Mouse (Mus musculus) left cerebral cortex, adult 2 months (tissue): ENCODE measurements at regions not wholly inside any gene's neighbourhood (a gene's known extent, or its start where the extent isn't known, plus 50 kb on each side); places are given as distances from the start of the nearest gene placed in this dataset.
A peak's percentile ranks its signal among the peaks of the same experiment; 100 is the strongest.

Experiments
- DNase-seq, 2 experiments: peaks; one replicate each; pipeline ENCODE4 v3.0.0; 2021 to 2022; ENCODE audit warnings: low spot score in 2 of 2, mixed read lengths in 1 of 2; ENCODE audit errors: extremely low spot score in 1 of 2
- H3K27ac ChIP-seq: fragments of 200-600 bp; 2 replicates; pipeline ENCODE4 v1.8.1; 2022
- H3K4me3 ChIP-seq: fragments of 200-600 bp; 2 replicates; pipeline ENCODE4 v1.8.1; 2022
- CTCF ChIP-seq: fragments of 200-600 bp; IDR thresholded peaks from 2 replicates; pipeline ENCODE4 v1.8.1; 2022; ENCODE audit warnings: antibody characterized with exemption, mild to moderate bottlenecking, moderate library complexity
- intact Hi-C: fragments of 180-260 bp; cut with DNase I; formaldehyde crosslinking; loops from one replicate; pipeline ENCODE4 v1.15.1; 2025

DNA sequence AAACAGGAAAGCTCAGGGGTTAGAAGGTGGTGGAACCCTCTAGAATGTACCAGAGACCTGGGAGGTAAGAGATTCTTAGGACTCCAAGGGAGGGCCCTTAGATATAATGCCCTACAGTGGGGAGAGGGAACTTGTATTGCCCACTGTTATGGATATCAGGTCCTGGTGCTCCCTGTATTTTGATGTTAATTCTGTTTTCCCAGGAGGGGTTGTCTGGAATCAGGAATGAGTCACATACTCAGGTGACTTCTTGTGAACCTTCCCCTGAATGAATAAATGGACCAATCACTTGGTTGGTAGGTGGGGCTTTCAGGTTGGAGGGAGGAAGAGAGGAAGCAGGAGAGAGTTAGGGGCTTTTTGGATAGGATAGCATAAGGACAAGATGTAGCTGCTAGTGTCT is 533.8 kb upstream of the Htr2c start:
- Histone ChIP-seq H3K4me3 (no peak overlapping the region), H3K27ac (no peak overlapping the region)
- no peak for TF ChIP-seq CTCF
- intact Hi-C loops = no loop called here
- DNase-seq = no peak

DNA sequence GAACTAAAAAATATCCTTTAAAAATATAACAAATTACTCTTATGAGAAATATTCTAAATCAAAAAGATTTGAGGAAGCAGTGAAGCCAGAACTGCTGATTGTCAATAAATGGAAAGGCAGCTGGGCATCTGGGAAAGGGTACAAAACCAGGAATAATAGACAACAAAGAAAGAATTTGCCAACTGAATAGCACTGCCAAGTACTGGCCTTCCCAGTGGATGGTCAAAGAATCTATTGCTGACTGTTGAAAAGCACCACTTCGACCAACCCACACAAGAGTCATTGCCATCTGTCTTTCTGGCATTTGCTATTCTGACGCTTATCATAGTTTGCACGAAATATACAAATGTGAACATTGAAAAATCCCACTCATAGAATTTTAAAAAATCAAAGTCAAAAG is 502.4 kb upstream of the Htr2c start:
- no peak overlapping the region for H3K27ac ChIP-seq
- DNase-seq = no peak
- TF ChIP-seq CTCF = no peak
- no peak overlapping the region for H3K4me3 ChIP-seq
- intact Hi-C loops = no loop called here

DNA sequence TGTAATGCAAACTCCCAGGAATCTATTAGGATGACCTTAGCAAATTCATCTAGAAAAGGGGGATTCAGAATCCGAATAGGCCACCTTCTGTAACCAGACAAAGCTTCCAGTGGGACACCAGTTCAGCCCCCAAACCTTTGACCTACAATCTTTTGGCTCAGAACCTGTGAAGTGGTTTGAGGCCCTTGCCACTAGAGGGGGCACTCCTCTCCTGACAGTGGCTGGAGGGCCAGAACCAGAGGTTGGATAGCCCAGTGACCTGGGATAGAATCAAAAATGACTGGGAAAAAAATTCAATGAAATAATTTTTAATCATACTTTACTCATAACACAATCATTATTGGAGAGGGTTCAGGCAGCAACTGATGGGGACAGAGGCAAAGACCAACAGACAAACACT is 484.7 kb upstream of the Htr2c start:
- intact Hi-C loops = no loop called here
- no peak overlapping the region for H3K4me3 ChIP-seq
- DNase-seq = no peak
- H3K27ac ChIP-seq = no peak overlapping the region
- no peak for TF ChIP-seq CTCF

DNA sequence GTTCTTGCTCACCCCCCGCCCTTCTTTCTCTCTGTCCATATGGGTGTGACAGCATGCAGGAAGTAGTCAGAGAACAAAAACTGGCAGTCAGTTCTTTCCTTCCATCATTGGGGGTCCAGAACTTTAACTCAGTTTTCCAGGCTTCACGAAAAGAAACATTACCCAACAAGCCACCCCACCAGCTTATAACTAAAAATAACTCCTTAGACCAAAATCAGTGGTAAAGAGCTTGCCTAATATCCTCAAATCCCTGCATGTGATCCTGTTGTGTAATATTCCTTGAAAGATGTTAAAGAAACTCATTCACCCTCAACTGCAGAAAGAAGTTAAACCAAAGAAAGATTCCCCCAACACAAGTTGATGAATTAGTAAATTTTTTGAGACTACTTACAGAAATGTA is 449.8 kb upstream of the Htr2c start:
- no peak for DNase-seq
- no peak for TF ChIP-seq CTCF
- Histone ChIP-seq H3K27ac (no peak overlapping the region), H3K4me3 (no peak overlapping the region)
- intact Hi-C loops = no loop called here

DNA sequence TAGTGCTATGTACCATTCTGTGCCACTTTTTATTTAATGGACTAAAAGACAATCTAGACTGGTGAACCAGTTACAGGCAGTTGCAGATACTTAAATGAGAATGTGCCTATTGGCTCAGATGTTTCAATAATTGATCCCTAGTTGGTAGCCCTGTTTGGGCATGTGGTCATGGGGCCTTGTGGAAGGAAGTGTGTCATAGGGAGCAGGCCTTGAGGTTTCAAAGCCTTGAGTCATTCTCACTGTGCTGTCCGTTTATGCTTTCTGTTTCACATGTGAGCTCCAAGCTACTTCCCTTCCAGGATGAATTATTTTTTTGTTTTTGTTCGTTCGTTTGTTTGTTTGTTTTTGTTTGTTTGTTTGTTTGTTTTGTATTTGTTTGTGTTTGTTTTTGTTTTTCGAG is 449.1 kb upstream of the Htr2c start:
- no peak overlapping the region for H3K27ac ChIP-seq
- intact Hi-C loops = no loop called here
- DNase-seq = no peak
- H3K4me3 ChIP-seq = no peak overlapping the region
- TF ChIP-seq CTCF = no peak

DNA sequence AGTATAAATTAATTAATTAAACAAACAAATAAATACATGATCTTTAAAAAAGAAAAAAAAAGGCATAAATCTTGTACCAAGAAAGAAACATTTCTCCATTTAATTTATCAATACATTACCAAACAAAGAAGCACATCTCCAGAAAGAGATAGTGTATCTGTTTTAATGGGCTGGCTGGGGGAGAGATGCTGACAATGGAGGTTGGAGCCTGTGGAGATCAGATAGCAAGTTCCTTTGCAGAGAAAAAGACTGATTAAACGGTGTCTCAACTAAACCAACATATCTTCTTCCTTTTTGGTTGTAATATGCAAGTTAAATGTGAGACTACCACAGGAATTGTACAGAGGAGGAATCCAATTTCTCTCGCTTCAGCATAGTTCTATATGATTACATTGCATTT is 433.5 kb upstream of the Htr2c start:
- DNase-seq = no peak
- Histone ChIP-seq H3K27ac (no peak overlapping the region), H3K4me3 (no peak overlapping the region)
- no peak for TF ChIP-seq CTCF
- intact Hi-C loops = no loop called here

DNA sequence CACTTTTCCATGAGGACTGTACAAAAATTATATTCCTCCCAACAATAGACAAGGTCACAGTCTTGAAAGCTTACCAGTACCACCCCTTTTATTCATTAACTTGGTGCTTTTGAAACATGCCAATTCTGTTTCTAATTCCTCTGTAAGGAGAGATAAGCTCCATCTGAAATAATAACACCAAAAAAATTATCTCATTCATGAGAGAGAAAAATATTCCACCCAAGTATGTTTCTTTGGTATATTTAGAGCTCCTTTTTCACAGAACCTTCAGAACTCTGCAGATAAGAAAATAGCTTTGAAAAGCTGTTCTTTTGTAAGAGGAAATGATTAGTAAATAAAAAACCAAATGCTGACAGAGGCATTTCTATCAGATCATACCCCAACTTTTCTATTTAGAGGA is 424.5 kb upstream of the Htr2c start:
- H3K27ac ChIP-seq = no peak overlapping the region
- no peak for TF ChIP-seq CTCF
- intact Hi-C loops = no loop called here
- no peak for DNase-seq
- H3K4me3 ChIP-seq = no peak overlapping the region

DNA sequence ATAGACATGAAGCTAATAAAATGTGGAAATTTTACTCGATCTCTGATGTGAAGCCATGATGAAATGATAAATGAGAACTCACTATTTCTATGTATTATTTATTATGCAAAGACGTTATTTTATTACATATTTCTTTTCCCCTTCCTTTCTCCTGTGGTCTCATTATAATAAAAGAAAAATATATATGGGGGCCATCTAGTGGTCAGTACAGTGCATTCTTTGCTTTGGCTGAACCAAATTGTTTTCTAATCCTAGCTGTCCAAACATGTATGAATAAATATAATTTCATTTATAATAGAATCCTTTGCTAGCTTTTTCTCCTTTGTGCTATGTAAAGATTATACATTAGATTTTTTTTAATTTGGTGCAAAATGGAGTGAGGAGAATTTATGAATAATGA is 403.7 kb upstream of the Htr2c start:
- no peak overlapping the region for H3K4me3 ChIP-seq
- intact Hi-C loops = no loop called here
- TF ChIP-seq CTCF = peak; percentile 43
- no peak for DNase-seq
- no peak overlapping the region for H3K27ac ChIP-seq
